Mouse (Mus musculus) cerebellum, postnatal 10 days (tissue): Measurements from ENCODE around the gene Ceacam19.

Experiments used
- DNase-seq, 2 experiments: peaks; one replicate each; pipeline ENCODE4 v3.0.0; 2021; ENCODE audit warnings: mixed read lengths in 2 of 2

Gene Ceacam19

DNA sequence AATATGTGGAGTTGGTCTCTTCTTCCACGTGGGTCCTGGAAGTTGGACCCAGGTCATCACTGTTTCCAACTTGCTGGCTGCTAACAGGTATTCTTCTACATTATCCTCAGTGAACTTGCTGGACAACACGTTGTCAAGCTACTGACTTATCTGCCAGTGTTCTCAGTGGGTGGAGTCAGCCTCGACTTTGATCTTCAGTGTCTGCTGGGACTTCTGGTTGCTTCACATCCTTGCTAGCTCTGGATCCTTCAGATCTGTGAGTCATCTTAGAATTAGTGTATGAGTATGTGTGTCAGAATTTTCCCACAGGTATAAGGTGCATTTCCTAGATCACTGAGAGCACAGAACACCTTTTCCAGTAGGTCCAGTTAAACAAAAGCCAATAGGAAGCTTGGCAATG is 50.9 kb downstream of the Ceacam19 start:
- no peak for DNase-seq

GRCm38 (mm10) chr7:19834055-19834454 is 53.7 kb downstream of the Ceacam19 start:
- no peak for DNase-seq

- no peak for DNase-seq
These were observed 55.9 kb downstream of the Ceacam19 start for GRCm38 (mm10) chr7:19831837-19832236.

GRCm38 (mm10) chr7:19830682-19831156 is 57.0 kb downstream of the Ceacam19 start:
- peak; percentile 60 to 72 for DNase-seq

DNA sequence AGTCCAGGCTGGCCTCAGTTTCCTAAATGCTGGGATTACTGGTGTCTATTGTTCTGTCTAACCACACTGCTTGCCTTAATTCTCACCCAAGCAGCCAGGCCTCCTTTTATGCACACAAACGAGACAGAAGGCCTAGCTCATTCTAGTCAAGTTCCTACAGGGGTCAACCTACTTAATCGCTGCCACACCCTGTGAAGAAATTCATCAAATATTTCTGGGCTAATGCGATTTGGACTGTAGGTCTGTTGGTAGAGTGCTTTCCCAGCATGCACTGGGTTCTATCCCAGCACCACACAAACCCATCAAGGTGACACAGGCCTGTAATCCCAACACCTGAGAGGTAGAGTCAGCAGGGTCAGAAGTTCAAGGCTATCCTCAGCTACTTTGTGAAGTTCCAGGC is 58.1 kb downstream of the Ceacam19 start:
- no peak for DNase-seq

- no peak for DNase-seq
These were observed 61.0 kb downstream of the Ceacam19 start for GRCm38 (mm10) chr7:19826756-19827155.
